Mouse (Mus musculus) bone marrow macrophage, adult 2 months (primary cell): ENCODE results near the gene Cbfa2t2. TPM values are rescaled to one million over a fixed set of nuclear protein-coding genes. Genes with fewer than 3 reads are reported as not detected.

Source experiments
- H3K27ac ChIP-seq: 2 replicates; pipeline ENCODE4 v1.5.1; 2012; ENCODE audit warnings: low read depth, low read length; ENCODE audit not compliant: insufficient read depth
- H3K4me1 ChIP-seq: 2 replicates; pipeline ENCODE4 v1.6.1; 2012; ENCODE audit warnings: low read length; ENCODE audit not compliant: control insufficient read depth, insufficient read depth
- H3K4me3 ChIP-seq: 2 replicates; pipeline ENCODE4 v1.5.1; 2012; ENCODE audit warnings: mild to moderate bottlenecking, low read length, moderate library complexity; ENCODE audit not compliant: insufficient read depth
- CTCF ChIP-seq: IDR thresholded peaks from 2 replicates; pipeline ENCODE4 v1.5.1; 2012; ENCODE audit warnings: low read depth, mild to moderate bottlenecking, low read length, moderate library complexity
- POLR2A ChIP-seq: IDR thresholded peaks from 2 replicates; pipeline ENCODE4 v1.6.1; 2012; ENCODE audit warnings: mild to moderate bottlenecking, low read depth, low read length, borderline replicate concordance
- polyA plus RNA-seq: library from polyadenylated mRNA; stranded (reverse); fragments of >200 nt; gene quantifications from 2 replicates; pipeline ENCODE4 v1.2.4, GENCODE M21; 2012; ENCODE audit not compliant: missing spikeins, insufficient read depth, insufficient read length

Cbfa2t2 gene
- polyA plus RNA-seq, 1 experiment = 16.5 TPM

DNA sequence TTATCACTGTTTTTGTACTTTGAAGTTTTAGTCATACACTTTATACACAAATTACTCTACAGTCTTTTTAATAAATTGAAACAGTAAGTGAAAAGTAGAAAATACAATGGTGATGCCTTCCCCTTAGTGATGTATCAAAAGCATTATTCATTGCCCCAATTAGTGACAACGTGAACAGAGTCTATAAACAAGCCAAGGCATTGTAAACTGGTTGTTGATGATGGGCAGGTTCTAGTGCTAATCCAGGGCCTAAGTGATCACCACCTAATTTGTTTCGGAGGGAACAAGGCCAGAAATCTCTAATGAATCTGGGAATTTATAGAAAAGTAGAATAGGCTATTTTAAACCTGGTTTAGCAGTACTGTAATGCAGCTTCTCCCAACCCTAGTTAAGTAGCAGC lies 70.8 kb downstream of the Cbfa2t2 start:
- TF ChIP-seq POLR2A (no peak), CTCF (no peak)
- H3K4me3 ChIP-seq = no peak overlapping the region
- peaks cover 3% of the 10 kb centered on the region for H3K4me1 ChIP-seq
- no peak overlapping the region for H3K27ac ChIP-seq

DNA sequence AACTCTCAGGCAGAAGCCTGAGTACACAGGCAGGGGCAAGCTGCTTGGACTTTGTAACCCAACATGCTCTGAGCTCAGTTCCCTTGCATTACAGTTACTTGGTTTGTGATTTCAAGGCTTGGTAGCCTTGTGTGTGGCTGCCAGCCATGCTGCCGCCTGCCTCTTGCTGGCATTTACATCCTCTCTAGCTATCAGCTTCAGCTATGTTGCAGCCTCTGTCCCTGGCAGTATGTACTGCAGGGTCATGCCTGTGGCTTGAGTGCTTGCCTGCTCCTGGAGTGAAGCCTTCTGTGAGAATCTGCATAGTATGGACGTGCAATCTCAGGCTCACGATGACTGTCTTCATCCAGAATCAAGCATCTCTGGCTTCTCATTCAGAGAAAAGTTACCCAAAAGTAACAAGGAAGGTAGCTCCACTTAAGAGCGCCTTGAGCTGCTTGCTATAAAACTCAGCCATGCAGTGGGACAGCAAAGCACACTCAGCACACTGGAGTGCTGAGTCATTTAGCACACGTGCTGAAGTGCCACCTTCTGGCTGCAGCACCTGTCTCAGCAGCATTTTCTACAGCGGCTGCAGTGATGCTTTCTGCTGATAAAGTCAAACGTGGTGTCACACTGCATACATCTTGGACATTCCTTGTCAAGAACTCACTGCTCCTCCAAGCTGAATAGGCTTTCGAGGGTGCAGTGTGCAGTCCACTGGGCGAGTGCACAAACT lies 71.4 kb downstream of the Cbfa2t2 start:
- no peak overlapping the region for H3K4me3 ChIP-seq
- no peaks in the 10 kb centered on the region for H3K4me1 ChIP-seq
- TF ChIP-seq CTCF = no peak
- no peak for TF ChIP-seq POLR2A
- no peak overlapping the region for H3K27ac ChIP-seq

DNA sequence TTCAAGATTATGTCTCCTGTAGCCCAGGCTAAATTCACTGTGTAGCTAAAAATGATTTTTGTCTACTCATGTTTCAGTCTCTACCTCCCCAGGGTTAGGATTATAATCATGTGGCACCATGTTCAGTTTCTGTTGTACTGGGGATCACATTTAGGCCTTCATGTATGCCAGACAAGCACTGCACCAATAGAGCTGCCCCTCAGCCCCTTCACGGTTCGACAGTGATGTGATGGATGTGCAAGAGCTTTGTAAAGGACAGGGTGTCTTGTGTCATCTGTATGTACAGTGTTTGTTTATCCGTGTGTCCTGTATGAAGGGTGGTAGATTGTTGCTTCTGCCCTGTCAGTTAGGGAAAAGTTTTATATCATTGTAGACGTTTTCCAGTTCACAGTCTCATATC lies 72.2 kb downstream of the Cbfa2t2 start:
- Histone ChIP-seq H3K4me3 (no peak overlapping the region), H3K4me1 (no peaks in the 10 kb centered on the region), H3K27ac (no peak overlapping the region)
- TF ChIP-seq POLR2A = no peak
- no peak for TF ChIP-seq CTCF

DNA sequence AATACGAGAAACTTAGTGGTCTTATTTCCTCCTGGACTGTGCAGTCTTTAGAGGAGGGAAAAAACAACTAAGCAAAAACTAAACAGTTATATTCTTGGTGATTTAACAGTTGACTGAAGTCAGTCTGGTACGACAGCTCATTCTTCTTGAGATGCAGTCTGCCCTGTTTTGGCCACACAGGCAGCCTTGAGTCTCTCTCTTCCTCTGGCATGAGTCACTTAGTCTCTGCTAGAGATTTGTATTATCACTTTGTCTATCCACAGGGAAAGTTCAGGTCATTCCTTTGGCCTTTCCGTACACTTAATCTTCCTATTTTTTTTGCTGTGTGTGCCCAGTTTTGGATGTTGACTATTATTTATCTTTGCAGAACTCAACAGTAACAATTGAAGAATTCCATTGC lies 73.9 kb downstream of the Cbfa2t2 start:
- Histone ChIP-seq H3K27ac (no peak overlapping the region), H3K4me1 (no peaks in the 10 kb centered on the region), H3K4me3 (no peak overlapping the region)
- TF ChIP-seq CTCF (no peak), POLR2A (no peak)

DNA sequence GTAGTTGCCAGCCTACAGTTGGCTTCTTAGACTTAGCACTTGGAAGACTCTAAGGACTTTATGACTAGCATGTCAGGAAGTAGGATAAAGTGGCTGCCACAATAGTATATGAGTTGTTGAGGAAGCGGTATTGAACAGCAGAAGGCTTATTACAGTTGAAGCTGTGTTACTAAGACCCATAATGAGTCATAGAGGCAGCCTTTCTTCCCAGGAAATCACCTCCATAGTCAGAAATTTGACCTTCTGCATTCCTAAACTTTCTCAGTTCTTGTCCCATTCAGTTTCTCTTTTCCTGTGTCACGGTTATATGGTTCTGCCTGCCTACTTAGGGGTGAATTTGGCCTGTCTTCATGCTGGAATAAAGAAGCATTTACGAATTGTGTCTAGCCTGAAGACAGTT lies 80.7 kb downstream of the Cbfa2t2 start:
- no peak overlapping the region for H3K4me3 ChIP-seq
- TF ChIP-seq POLR2A = no peak
- no peak for TF ChIP-seq CTCF
- no peaks in the 10 kb centered on the region for H3K4me1 ChIP-seq
- no peak overlapping the region for H3K27ac ChIP-seq

DNA sequence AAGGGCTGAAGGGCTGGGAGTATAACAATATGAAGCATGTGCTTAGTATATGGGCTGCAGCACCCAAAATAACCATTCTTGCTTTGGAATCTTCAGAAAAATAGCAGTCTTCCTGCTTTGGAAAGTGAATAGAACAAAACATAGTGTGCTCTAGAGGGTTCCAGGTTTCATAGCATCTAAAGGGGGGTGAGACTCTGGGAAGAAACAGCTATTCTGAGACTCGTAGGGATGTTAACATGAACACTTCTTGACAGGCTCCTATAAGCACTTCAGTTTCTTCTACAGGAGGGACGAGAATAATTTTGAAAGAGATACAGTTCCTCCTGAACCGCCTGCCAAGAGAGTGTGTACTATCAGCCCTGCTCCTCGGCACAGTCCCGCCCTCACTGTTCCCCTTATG lies 81.1 kb downstream of the Cbfa2t2 start:
- Histone ChIP-seq H3K4me3 (no peak overlapping the region), H3K4me1 (no peaks in the 10 kb centered on the region)
- TF ChIP-seq CTCF = no peak
- no peak for TF ChIP-seq POLR2A

DNA sequence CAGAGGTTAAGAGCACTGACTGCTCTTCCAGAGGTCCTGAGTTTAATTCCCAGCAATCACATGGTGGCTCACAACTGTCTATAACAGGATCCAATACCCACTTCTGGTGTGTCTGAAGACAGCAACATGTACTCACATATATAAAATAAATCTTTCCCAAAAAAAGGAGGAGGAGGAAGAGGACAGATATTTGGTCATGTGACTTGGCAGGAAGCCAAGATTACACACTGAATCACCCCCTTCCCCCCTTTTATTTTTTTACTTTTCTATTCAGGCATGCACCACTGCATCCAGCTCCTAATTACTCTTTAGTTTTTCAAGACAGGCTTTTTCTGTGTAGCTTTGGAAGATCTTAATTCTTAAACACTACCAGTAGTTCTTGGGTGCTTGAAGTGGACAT lies 85.2 kb downstream of the Cbfa2t2 start:
- no peak overlapping the region for H3K27ac ChIP-seq
- no peaks in the 10 kb centered on the region for H3K4me1 ChIP-seq
- TF ChIP-seq POLR2A (no peak), CTCF (no peak)
- H3K4me3 ChIP-seq = no peak overlapping the region

More for the DNA sequence above, 81.1 kb downstream of the Cbfa2t2 start:
- no peak overlapping the region for H3K27ac ChIP-seq

DNA sequence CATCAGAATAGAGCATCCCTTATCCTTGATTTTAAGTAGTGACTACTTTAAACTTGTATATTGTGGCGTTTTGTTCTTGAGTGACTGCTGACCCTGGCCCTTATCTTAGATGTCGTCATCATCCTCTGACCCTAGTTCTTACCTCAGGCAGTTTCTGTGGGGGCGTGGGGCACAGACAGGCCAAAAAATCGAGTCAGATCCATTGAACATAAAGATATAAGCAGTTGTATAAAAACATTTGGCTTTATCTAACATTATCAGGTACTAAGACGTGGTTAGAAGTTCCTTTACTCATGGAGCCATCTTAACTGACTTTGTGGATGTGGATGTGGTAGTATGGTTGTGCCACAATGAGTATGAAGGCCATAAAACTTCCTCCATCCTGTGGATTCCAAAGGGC lies 86.1 kb downstream of the Cbfa2t2 start:
- Histone ChIP-seq H3K27ac (no peak overlapping the region), H3K4me3 (no peak overlapping the region), H3K4me1 (no peaks in the 10 kb centered on the region)
- TF ChIP-seq CTCF = no peak
- no peak for TF ChIP-seq POLR2A

- H3K4me3 ChIP-seq = no peak overlapping the region
- no peak for TF ChIP-seq CTCF
- TF ChIP-seq POLR2A = no peak
- H3K27ac ChIP-seq = no peak overlapping the region
- H3K4me1 ChIP-seq = no peaks in the 10 kb centered on the region
Observed at GRCm38 (mm10) chr2:154525285-154525684, 89.0 kb downstream of the Cbfa2t2 start.

- no peak for TF ChIP-seq POLR2A
- no peak for TF ChIP-seq CTCF
- Histone ChIP-seq H3K4me3 (no peak overlapping the region), H3K4me1 (no peaks in the 10 kb centered on the region), H3K27ac (no peak overlapping the region)
Observed at GRCm38 (mm10) chr2:154526531-154526930, 90.2 kb downstream of the Cbfa2t2 start.
